Mouse (Mus musculus) NIH3T3 (cell line): ENCODE data around the gene Mast1.
A peak's percentile ranks its signal among the peaks of the same experiment; 100 is the strongest.

Source experiments
- DNase-seq: peaks from one replicate; pipeline ENCODE4 v3.0.0-alpha.2; 2012; ENCODE audit warnings: low read depth

The Mast1 gene

DNA sequence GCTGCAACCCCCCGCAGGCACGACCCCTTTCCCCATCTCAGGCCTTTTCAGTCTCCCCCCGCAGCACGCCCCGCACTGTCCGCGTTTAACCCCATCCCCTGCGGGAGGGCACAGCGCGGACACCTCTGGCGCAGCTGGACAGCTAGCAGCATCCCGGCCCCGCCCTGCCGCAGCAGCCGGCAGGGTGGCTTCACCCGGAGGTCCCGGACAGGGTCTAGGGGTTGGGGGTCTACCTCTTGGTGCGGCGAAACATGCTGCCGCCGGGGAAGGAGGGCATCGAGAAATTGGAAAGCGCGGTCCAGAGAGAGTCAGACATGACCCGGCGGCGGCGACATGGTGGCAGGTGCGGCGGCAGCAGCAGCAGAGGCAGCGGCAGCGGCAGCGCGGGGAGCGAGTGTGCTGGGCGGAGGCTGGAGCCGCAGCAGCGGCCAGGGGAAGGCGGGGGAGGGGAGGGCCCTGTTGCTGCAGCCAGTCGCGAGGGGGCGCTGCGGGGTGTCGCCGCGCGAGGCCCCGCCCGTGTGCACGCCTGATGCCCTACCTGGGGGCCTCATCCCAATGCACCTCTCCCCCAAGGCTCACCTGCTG is at the start of gene Mast1:
Mast1 (minus strand) TSS at position 398 of the 585 bp plus-strand sequence.
- DNase-seq = no peak

DNA sequence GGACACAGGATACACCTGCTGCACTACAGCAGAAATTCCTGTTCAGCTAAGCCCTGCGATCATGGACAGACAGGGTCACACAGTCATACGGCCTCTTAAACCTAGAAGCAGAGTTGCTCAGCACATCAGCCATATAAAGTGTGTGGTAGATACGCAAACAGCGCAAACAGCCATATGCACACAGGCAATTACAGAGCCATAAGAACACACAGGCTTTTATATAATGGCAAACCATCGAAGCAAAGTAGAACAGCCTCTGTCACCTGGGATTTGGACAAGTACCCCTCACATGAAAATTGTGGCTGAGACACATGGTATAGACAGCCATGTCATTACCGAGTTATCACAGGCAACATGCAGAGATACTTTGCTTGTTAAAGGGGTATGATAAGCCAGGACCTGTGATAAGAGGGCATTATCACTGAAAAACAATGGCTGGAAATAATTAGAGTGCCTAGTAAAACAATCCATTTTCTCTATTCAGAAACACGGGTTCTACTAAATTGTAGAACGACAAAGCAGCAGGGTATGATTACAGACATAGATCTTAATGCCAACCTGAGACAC is 49.3 kb upstream of the Mast1 start:
- DNase-seq = no peak

- peak; percentile 89 for DNase-seq
These were observed 48.7 kb upstream of the Mast1 start for GRCm38 (mm10) chr8:84985684-84986378.

- no peak for DNase-seq
These were observed 48.0 kb upstream of the Mast1 start for GRCm38 (mm10) chr8:84985049-84985683.

DNA sequence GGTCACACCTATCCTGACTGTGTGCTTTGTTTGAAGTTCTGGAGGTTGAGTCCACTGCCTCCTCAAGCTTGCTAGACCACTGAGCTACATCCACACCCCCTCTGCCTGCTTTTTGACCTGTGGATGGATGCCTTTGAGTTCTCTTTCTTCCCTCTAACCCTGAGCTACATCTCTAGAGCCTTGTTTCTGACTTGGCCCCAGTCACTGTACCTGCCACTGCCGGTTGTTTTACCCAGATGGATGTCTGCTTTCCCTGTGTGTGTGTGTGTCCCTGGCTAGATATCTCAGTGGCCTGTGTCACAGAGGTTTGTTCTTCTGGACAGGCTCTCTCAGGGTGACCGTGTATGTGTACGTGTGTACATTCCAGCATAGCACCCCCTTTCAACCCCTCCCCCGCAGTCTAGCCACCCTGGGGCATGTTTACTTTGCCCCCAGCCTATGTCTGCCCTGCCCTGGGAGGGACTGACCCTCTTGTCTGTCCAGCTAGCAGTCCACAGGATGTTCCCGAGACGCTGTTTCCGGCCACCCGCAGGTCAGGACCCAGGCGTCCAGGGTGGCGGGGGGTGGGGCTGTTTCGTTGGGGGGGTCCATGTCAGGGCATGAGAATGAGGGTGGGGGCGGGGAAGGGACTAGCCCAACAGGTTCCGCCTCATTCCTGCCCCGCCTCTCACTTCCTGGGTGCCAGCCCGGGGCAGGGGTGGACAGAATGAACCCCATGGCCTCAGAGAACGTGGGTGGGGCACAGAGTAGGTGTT is 47.3 kb upstream of the Mast1 start:
- no peak for DNase-seq

DNA sequence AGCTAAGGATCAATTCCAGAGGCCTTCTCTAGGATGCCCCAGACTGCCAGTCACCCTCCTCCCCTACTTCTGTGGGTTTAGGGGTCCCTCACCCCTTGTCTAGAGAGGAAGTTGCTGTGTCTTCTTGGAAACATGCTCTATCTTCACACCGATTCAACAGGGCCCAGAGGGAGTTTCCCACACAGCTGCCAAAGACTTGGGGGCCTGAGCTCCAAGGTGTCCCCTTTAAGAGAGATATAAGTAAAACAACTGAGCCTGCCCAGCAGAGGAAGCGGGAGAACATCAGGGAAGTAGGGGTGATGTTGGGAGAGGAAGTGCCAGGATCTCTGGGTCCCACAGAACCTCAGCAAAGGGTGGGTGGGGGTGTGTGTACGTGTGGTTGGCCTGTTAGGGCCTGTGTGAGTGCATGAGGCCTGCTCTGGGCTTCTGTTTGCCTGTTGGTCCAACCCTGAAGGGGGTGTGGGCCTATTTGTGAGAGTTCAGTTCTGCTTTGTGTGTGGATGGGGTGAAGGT is 45.4 kb upstream of the Mast1 start:
- no peak for DNase-seq

DNA sequence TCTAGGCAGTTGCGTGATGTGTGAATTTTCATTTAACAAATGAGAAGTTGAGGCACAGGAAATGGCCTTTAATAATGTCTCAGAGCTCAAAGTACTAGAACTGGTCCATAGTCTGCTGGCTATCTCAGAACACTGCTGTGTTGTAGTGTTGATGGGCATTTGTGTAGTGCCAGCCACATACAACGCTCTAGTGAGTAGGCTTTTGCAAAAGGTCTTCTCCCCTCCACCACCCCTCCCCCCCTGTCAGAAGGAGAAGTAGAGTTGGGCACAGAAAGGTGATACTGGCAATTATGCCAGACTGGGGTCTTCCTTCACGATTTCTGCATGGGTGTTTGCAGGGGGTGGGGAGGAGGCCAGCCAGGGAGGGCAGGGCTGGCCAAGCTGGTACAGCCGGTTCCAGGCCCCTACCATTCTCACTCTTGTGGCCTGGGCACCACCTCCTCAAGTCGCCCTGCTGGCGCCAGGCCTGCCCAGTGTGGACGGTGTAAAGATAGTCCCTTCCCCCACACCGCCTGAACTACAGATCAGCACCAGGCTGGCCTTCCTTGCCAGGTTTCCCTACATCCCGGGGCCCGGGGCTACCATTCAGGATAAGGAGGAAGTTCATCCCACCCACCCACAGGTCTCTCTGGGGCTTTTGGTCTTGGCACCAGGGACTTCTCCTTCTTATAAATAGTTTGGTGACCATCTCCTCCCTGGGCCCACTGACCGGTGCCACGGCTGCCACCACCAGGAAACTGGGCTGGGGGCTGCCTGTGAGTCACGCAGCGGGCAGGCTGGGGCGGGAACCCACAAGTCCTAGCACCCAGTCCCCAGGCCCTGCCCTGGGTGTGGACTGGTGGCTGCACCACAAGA is 44.7 kb upstream of the Mast1 start:
- no peak for DNase-seq

DNA sequence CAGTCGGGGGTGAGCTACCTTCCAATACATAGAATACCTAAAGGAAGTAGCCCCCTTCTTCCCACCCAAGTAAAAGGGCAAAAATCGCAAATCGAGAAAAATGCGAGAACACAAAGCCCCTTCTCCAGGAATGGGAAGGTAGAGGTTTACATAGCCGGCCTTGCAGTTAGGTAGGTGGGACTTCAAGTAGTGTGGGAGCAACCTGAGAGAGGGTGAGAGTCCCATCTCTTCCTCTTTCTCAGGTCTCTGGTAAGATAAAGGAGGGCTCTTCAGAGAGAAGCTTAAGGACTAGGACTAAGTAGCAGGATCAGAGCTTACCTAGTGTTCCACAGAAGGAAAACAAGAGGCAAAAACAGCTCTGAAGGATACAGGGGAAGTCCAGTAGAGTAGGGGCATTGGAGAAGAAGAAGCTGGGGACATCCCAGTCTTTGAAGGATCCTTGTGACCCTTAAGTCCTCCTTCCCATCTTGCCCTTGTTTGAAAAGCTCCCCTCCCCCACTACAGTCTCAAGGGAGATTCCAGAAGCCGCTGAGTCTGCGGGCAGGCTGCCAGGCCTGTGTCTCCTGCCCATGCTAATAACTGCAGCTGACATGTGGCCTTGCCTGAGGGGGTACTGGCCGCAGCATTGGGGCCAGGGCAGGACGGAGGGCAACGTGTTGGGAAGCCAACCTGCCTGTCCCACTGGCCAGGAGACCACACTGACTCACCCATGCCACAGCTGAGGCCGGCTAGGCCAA is 43.6 kb upstream of the Mast1 start:
- peak; percentile 94 for DNase-seq

GRCm38 (mm10) chr8:84979599-84980421 is 42.7 kb upstream of the Mast1 start:
- peak; percentile 97 for DNase-seq

DNA sequence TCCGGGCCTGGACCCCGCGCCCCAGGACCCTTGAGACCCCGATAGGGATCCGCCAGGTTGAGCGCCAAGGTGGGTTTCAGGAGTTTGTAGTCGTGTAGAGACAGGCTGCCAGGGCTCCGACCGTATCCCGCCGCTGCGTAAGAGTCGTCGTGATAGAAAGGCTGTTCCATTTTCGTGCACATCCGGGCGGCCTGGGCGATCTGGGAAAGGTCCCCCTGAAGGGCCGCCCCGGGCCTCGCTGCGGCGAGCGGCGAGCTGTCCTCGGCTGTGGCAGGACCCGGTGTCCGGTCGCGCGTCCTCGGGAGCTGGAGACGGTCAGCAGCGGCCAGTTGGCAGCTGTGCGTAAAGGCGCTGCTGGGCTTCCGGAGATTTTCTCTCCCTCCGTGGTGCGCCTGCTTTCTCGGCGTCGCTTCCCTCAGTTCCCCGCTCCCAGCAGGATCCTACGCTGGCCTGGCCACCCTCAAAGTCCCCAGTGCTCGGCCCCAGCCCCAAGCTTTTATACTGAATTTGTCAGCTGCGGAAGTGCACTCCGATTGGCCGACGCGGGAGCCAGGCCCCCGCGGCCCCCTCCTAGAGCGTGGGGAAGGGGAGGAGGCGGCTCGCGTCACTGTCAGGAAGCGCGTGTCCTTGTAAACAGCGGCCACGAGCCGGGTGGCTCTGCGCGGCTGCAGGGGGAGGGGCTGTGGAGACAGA is 41.2 kb upstream of the Mast1 start, which contains the start of gene Junb:
Junb (minus strand) TSS at position 471 of the 693 bp plus-strand sequence.
- peak; percentile 96 for DNase-seq

GRCm38 (mm10) chr8:84977435-84978247 is 40.5 kb upstream of the Mast1 start:
- peak; percentile 65 for DNase-seq

DNA sequence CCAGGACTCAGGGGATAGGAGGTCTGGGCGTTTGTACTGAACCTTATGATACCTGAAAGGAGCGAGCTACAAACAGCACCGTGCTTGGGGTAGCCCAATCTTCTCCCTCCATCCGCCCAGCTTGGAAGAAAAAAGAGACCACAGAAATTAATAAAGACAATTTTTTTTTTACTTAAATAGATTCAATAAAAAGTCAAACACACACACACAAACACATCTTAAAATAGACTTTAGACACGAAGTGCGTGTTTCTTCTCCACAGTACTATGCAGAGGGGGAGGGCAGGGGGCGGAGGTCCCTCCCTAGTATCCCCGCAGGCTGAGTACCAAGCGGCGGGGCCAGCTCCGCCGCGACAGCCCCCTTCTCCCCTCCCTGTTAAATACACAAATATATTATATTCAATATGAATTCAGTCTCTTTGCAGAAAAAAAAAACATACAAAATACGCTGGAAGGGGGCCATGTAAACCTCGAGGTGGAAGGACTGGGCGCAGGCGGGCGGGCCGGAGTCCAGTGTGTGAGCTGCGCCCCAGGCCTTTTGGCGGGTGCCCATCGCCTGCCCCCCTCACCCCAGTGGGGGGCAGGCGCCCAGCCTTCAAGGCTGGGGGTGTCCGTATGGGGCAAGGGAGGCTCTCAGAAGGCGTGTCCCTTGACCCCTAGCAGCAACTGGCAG is 39.7 kb upstream of the Mast1 start:
- peak; percentile 72 for DNase-seq

GRCm38 (mm10) chr8:84976031-84976762 is 39.0 kb upstream of the Mast1 start:
- DNase-seq = peak; percentile 97

- peak; percentile 87 for DNase-seq
These were observed 38.3 kb upstream of the Mast1 start for GRCm38 (mm10) chr8:84975434-84975833.

GRCm38 (mm10) chr8:84974543-84975142 is 37.5 kb upstream of the Mast1 start:
- no peak for DNase-seq
